Mouse (Mus musculus) CH12.LX (cell line): Measurements from ENCODE around the gene Dkk3.

Experiments used
- CTCF ChIP-seq, 2 experiments: IDR thresholded peaks in 1 of 2; conservative IDR thresholded peaks in 1 of 2; 2 replicates each; pipeline ENCODE4 v1.5.1; 2011 to 2012; ENCODE audit warnings: low read depth in 2 of 2, low read length in 2 of 2, improper control_type of control experiment in 1 of 2, inconsistent platforms in 1 of 2, mild to moderate bottlenecking in 1 of 2, moderate library complexity in 1 of 2
- EP300 ChIP-seq: IDR thresholded peaks from 2 replicates; pipeline ENCODE4 v1.6.1; 2011; ENCODE audit warnings: low read length, improper control_type of control experiment
- JUN ChIP-seq: IDR thresholded peaks from 2 replicates; pipeline ENCODE4 v1.6.1; 2011; ENCODE audit warnings: low read depth, mild to moderate bottlenecking, low read length, improper control_type of control experiment, moderate library complexity; ENCODE audit not compliant: insufficient read depth
- JUND ChIP-seq: conservative IDR thresholded peaks from 2 replicates; pipeline ENCODE4 v1.6.1; 2011; ENCODE audit warnings: low read depth, low read length, improper control_type of control experiment
- USF2 ChIP-seq: conservative IDR thresholded peaks from 2 replicates; pipeline ENCODE4 v1.6.1; 2011; ENCODE audit warnings: low read depth, low read length, improper control_type of control experiment

- TF ChIP-seq USF2 (no peak), JUN (no peak), EP300 (no peak), CTCF (conservative IDR thresholded peaks at IDR 0.05 in 1 of 2, IDR thresholded peaks at IDR 0.05 in 1 of 2; ENCODE audit: low read depth in 2 of 2, low read length in 2 of 2) (no peak), JUND (no peak)
Observed at GRCm38 (mm10) chr7:112136537-112136936, 22.3 kb downstream of the Dkk3 start.
